Mouse (Mus musculus) heart, adult 2 months (tissue): ENCODE measurements at regions not wholly inside any gene's neighbourhood (a gene's known extent, or its start where the extent isn't known, plus 50 kb on each side); places are given as distances from the start of the nearest gene placed in this dataset.

Experiments
- CTCF ChIP-seq: fragments of 200-600 bp; IDR thresholded peaks from 2 replicates; pipeline ENCODE4 v1.8.1; 2022; ENCODE audit warnings: antibody characterized with exemption, mild to moderate bottlenecking, moderate library complexity
- EP300 ChIP-seq: fragments of 200-500 bp; IDR thresholded peaks from 2 replicates; pipeline ENCODE4 v1.6.1; 2011; ENCODE audit warnings: low read depth, low read length, control low read depth; ENCODE audit not compliant: insufficient read depth
- POLR2A ChIP-seq: fragments of 200-500 bp; IDR thresholded peaks from 2 replicates; pipeline ENCODE4 v1.6.1; 2011; ENCODE audit warnings: mild to moderate bottlenecking, low read depth, low read length, control low read depth; ENCODE audit not compliant: insufficient read depth

GRCm38 (mm10) chr17:45252593-45253230 lies 180.8 kb downstream of the Cdc5l start:
- TF ChIP-seq EP300 (no peak), CTCF (no peak), POLR2A (no peak)
